Mouse (Mus musculus) embryonic facial prominence, embryonic 14.5 days (tissue): ENCODE results near the gene Sfxn4. TPM values are rescaled to one million over a fixed set of nuclear protein-coding genes. Genes with fewer than 3 reads are reported as not detected.

Source experiments
- ATAC-seq: fragments of 200-750 bp; cut with Nextera tagmentation; 2 replicates; pipeline ENCODE4 v1.8.0; 2017; ENCODE audit warnings: low read depth, moderate number of reproducible peaks, moderate TSS enrichment
- DNase-seq: peaks from one replicate; pipeline ENCODE4 v3.0.0-alpha.2; 2015; ENCODE audit warnings: low spot score
- H3K27ac ChIP-seq: fragments of 300-500 bp; sonication (generic); replicated peaks from 2 replicates; pipeline ENCODE4 v1.5.1; 2014; ENCODE audit warnings: low read depth, mild to moderate bottlenecking, low read length, moderate library complexity
- H3K27me3 ChIP-seq: fragments of 300-500 bp; sonication (generic); replicated peaks from 2 replicates; pipeline ENCODE4 v1.6.1; 2014; ENCODE audit warnings: low read length; ENCODE audit not compliant: control insufficient read depth, insufficient read depth
- H3K36me3 ChIP-seq: fragments of 300-500 bp; sonication (generic); 2 replicates; pipeline ENCODE4 v1.6.1; 2014; ENCODE audit warnings: low read length, mixed read lengths; ENCODE audit not compliant: control insufficient read depth, insufficient read depth
- H3K4me1 ChIP-seq: fragments of 300-500 bp; sonication (generic); 2 replicates; pipeline ENCODE4 v1.6.1; 2014; ENCODE audit warnings: antibody characterized with exemption, low read length; ENCODE audit not compliant: control insufficient read depth, insufficient read depth
- H3K4me2 ChIP-seq: fragments of 300-500 bp; sonication (generic); 2 replicates; pipeline ENCODE4 v1.6.1; 2014; ENCODE audit warnings: low read depth, mild to moderate bottlenecking, low read length, moderate library complexity, mixed read lengths
- H3K4me3 ChIP-seq: fragments of 300-500 bp; sonication (generic); 2 replicates; pipeline ENCODE4 v1.5.1; 2014; ENCODE audit warnings: low read depth, mild to moderate bottlenecking, low read length
- H3K9ac ChIP-seq: fragments of 300-500 bp; sonication (generic); 2 replicates; pipeline ENCODE4 v1.6.1; 2014; ENCODE audit warnings: low read depth, mild to moderate bottlenecking, low read length, moderate library complexity, mixed read lengths
- H3K9me3 ChIP-seq: fragments of 300-500 bp; sonication (generic); 2 replicates; pipeline ENCODE4 v1.6.1; 2016; ENCODE audit warnings: low read length; ENCODE audit not compliant: control insufficient read depth
- whole genome bisulfite sequencing: fragments of 180-500 bp; shearing (Covaris S2); extraction: QIAGEN DNeasy Blood & Tissue Kit; methylation state at CpG from one replicate; pipeline ENCODE4 v1.1.7; 2014; 5-methylcytosine and 5-hydroxymethylcytosine counted together
- polyA plus RNA-seq: library from polyadenylated mRNA; unstranded; fragments of >200 nt; fragmentation: Nextera tagmentation; extraction: Ambion mirVana; gene quantifications from 2 replicates; pipeline ENCODE4 v1.2.1, GENCODE M21; 2014

Sfxn4 gene
- polyA plus RNA-seq, 1 experiment from 2014 or later = 8.4 TPM

DNA sequence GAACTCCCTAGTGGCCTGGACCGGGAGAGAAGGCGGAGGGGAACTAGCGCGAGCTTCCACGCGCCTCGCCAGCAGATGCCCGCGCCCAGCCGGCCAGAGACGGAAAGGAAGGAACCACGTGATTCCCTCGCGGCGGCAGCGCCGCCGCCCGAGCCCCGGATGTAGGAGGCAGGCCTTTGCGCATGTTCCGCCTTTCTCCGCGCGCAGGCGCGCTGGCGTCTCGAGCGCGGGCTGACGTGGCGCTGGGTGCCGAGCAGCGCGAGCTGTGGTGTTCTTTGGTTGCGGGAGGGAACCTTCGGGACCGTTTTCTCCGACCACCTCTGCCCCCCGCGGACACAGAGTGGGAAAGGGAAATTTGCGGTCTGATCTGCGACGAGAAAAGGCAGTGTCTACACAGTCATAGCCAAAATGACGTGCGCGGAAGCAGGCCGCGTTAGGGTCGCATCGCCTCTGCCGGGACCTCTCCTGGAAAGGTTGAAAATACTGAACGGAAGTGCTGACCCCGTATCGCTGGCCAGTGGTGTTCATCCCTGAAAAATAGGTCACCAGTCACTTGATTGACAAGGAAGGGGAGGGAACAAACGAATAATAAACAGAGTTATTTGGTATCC is 70.6 kb downstream of the Sfxn4 start, which contains the start of gene Eif3a:
TSS of gene Eif3a (minus strand) at position 108 of the 611 bp plus-strand sequence.
- H3K4me1 ChIP-seq = peaks cover 11% of the 10 kb centered on the region
- H3K9me3 ChIP-seq = no peaks in the 10 kb centered on the region
- H3K27ac ChIP-seq = peak within 1 kb of the TSS; percentile 96
- no peaks in the 10 kb centered on the region for H3K36me3 ChIP-seq
- peak within 1 kb of the TSS; percentile 100 for H3K9ac ChIP-seq
- WGBS = under 1% methylated on average over 33 of the region's 57 CpGs
- H3K4me3 ChIP-seq = peak within 1 kb of the TSS; percentile 100
- peak; percentile 94 for ATAC-seq
- peak within 1 kb of the TSS; percentile 82 for H3K4me2 ChIP-seq
- H3K27me3 ChIP-seq = no peaks in the 10 kb centered on the region
- DNase-seq = peak; percentile 96

DNA sequence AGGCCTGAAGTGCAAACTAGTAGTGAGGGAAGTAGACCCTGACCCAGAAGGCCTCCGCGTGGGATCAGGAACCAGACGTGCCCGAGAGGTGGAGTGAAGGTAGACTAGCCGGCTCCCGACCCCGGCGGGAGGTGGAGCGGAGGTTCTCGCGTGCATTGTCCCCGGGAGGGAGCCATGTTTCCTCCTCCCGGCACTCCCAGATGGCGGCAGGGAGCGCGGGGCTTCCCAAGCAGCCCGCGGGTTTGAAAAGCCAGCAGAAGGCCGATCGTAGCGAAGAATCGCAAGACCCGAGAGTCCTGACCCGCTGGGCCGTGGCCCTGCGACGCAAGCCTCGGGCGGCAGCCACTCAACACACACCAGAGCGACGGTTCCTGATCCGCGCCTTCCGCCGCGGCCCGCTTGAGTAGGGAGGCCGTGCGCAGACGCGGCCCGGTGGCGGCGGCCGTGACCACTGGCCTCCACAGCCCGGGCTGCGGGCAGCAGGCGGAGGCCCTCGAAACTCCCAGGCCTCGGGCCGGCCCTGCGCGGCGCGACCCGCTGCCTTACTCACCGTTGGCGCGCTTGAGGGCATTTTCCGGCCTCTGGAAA is 71.3 kb downstream of the Sfxn4 start:
- peak overlapping the region; percentile 100 for H3K4me3 ChIP-seq
- H3K4me2 ChIP-seq = peak overlapping the region; percentile 82
- H3K27ac ChIP-seq = peak overlapping the region; percentile 96
- H3K9me3 ChIP-seq = no peaks in the 10 kb centered on the region
- WGBS = under 1% methylated on average over 23 of the region's 60 CpGs
- no peaks in the 10 kb centered on the region for H3K36me3 ChIP-seq
- no peaks in the 10 kb centered on the region for H3K27me3 ChIP-seq
- ATAC-seq = peak; percentile 69
- peaks cover 11% of the 10 kb centered on the region for H3K4me1 ChIP-seq
- H3K9ac ChIP-seq = peak overlapping the region; percentile 100
- DNase-seq = peak; percentile 59

DNA sequence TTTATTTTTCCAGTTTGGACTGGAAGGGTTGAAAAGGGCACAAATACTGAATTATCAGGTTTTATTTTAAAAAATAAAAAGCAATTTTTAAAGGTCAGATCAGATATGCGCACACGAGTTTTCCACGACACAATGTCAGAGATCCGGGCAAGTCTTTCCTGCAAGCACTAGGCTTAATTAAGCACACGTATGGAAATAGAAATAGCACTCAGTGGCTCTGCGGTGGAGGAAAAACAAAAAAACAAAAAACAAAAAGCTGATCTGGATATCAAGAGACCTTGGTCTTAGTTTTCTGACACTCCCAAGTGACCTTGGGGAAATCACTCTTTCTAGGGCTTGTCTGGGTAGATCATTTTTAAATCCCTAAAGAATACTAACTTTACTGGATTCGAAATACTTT is 71.8 kb downstream of the Sfxn4 start:
- peak overlapping the region; percentile 96 for H3K27ac ChIP-seq
- ATAC-seq (no peak), DNase-seq (peak; percentile 1)
- peak overlapping the region; percentile 100 for H3K4me3 ChIP-seq
- H3K36me3 ChIP-seq = no peaks in the 10 kb centered on the region
- H3K4me2 ChIP-seq = peak overlapping the region; percentile 82
- H3K9me3 ChIP-seq = no peaks in the 10 kb centered on the region
- H3K27me3 ChIP-seq = no peaks in the 10 kb centered on the region
- peak overlapping the region; percentile 100 for H3K9ac ChIP-seq
- H3K4me1 ChIP-seq = peaks cover 11% of the 10 kb centered on the region
- 2% methylated on average over 7 of the region's 7 CpGs for WGBS

DNA sequence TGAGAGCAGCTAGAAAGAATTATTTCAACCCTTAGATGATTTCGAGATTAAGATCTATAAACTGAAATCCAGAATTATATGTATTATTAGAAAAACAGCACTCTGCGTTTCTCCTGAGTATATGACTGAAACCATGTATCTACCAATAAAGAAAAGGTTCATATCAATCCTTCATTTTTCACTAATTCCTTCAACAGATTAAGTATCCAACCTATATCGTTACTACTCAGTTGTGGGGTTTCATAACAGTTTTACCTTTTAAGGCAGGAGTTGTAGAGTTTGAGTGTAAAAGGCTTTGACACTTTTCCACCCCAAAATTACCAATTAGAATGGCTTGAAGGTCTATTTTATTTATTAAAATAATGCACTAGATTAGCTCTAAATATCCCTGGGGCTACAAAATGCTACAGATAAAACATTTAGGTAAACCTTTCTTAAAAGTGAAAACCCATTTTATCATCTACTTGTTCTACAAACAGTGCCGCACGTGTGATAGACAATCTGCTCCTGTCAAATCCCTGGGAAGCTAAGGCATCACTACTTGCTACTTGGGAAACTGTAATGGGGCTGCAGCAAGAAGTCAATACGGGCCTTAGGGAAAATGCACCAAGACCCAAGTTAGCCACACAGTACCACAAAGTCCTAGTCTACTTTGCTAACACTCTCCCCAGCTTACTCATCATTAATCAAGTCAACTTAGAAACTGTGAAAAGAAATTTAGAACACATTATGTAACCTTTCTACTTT is 72.9 kb downstream of the Sfxn4 start:
- H3K36me3 ChIP-seq = no peaks in the 10 kb centered on the region
- H3K27ac ChIP-seq = no peak overlapping the region
- peak overlapping the region; percentile 100 for H3K4me3 ChIP-seq
- H3K4me2 ChIP-seq = peak overlapping the region; percentile 82
- H3K9ac ChIP-seq = peak overlapping the region; percentile 100
- no peaks in the 10 kb centered on the region for H3K9me3 ChIP-seq
- 34% methylated on average over 6 of the region's 6 CpGs for WGBS
- no peaks in the 10 kb centered on the region for H3K27me3 ChIP-seq
- no peak for ATAC-seq
- peak; percentile 1 for DNase-seq
- peaks cover 11% of the 10 kb centered on the region for H3K4me1 ChIP-seq

DNA sequence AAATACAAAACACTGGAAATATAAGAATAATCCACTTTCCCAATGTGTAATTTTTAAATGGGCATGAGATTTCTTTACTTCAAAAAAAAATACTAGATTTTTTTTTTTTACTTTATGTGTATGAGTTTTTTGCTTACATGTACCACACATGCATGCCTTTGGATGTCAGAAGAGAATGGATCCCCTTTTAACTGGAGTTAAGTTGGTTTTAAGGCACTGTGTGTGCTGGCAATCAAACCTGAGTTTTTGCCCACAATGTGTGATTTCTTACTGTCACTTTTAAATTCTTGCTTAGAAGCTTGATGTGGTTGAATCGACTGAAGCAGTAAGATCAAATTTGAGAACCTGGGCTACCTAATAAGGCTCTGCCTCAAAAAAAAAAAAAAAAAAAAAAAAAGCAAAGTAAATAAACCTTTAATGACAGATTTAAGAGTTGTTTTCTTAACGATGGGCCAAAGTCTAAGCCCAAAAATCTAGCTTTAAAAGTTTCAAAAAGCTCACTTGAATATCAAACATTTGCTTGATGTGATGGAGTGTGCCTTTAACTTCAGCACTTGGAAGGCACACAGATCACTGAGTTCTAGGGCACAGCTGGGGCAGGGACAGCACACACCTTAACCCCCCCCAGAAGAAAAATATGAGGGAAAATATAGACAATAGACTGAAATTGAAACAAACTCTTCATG is 73.7 kb downstream of the Sfxn4 start:
- no peak overlapping the region for H3K27ac ChIP-seq
- H3K9ac ChIP-seq = no peak overlapping the region
- H3K27me3 ChIP-seq = no peaks in the 10 kb centered on the region
- no peak for ATAC-seq
- WGBS = 44% methylated on average over 2 of the region's 2 CpGs
- no peaks in the 10 kb centered on the region for H3K36me3 ChIP-seq
- no peaks in the 10 kb centered on the region for H3K9me3 ChIP-seq
- DNase-seq = no peak
- peak overlapping the region; percentile 82 for H3K4me2 ChIP-seq
- 0 out of 2 replicates have a peak overlapping the region, but pooled peaks have one; percentile 100 for H3K4me3 ChIP-seq
- H3K4me1 ChIP-seq = peaks cover 11% of the 10 kb centered on the region

Other genes with a start within 250 kb of the Sfxn4 start
- 2.1 and 2.4 TPM in 2 replicates for gene Nanos1, start 105.5 kb downstream of the Sfxn4 start, polyA plus RNA-seq
- gene Eif3a, start 70.8 kb downstream of the Sfxn4 start, polyA plus RNA-seq = 165 and 168 TPM in 2 replicates
- gene Fam45a, start 49.9 kb downstream of the Sfxn4 start, polyA plus RNA-seq = 40.8 and 46.8 TPM in 2 replicates
- 121 and 123 TPM in 2 replicates for gene Prdx3, start 13.1 kb upstream of the Sfxn4 start, polyA plus RNA-seq
- 2.2 and 2.8 TPM in 2 replicates for gene Grk5, start 28.3 kb upstream of the Sfxn4 start, polyA plus RNA-seq